Mouse (Mus musculus) E14TG2a.4 (cell line): ENCODE results near the gene Uchl3.

Experiments used
- CTCF ChIP-seq: conservative IDR thresholded peaks from 2 replicates; pipeline ENCODE4 v1.5.1; 2014; ENCODE audit warnings: low read length
- NANOG ChIP-seq: IDR thresholded peaks from 2 replicates; pipeline ENCODE4 v1.6.1; 2014; ENCODE audit warnings: borderline replicate concordance, low read length, mixed read lengths
- POU5F1 ChIP-seq: IDR thresholded peaks from 2 replicates; pipeline ENCODE4 v1.6.1; 2014; ENCODE audit warnings: low read length, borderline replicate concordance

- TF ChIP-seq CTCF = no peak
- no peak for TF ChIP-seq POU5F1
- TF ChIP-seq NANOG = no peak
Measured at GRCm38 (mm10) chr14:101637381-101637780, 16.4 kb upstream of the Uchl3 start.
